Mouse (Mus musculus): ENCODE measurements around the gene Usp20. TPM values are rescaled to one million over a fixed set of nuclear protein-coding genes. Genes with fewer than 3 reads are reported as not detected.

Gene Usp20
- total and polyA plus RNA-seq, 2 experiments from 2014 or later = 30.4 to 43.0 TPM

- ATAC-seq (no peak), DNase-seq (ENCODE audit: low spot score) (no peak)
- no peak overlapping the region for H3K9ac ChIP-seq (replicated peaks; ENCODE audit: low read length)
- H3K27ac ChIP-seq = no peak overlapping the region
- H3K4me2 ChIP-seq (ENCODE audit: low read depth, low read length) = no peak overlapping the region
- TF ChIP-seq CTCF (IDR thresholded peaks at IDR 0.05; ENCODE audit: low read depth) = 0 out of 2 replicates have a peak, but pooled peaks have one; percentile 14
- no peaks in the 10 kb centered on the region for H3K27me3 ChIP-seq (ENCODE audit: insufficient read depth, low read length)
- no peak overlapping the region for H3K4me3 ChIP-seq (ENCODE audit: low read length)
- no peaks in the 10 kb centered on the region for H3K9me3 ChIP-seq (ENCODE audit: low read length)
- H3K36me3 ChIP-seq (ENCODE audit: insufficient read depth, low read length) = peaks cover 47% of the 10 kb centered on the region
- WGBS = 96% methylated on average over 3 of the region's 3 CpGs
- no peaks in the 10 kb centered on the region for H3K4me1 ChIP-seq (ENCODE audit: insufficient read depth, low read length)
Observed at GRCm38 (mm10) chr2:31056070-31056469, 74.0 kb downstream of the Usp20 start.

GRCm38 (mm10) chr2:31057549-31058177, 75.6 kb downstream of the Usp20 start:
- DNase-seq (ENCODE audit: low spot score) (peak; percentile 33), ATAC-seq (no peak)
- WGBS = 44% methylated on average over 6 of the region's 6 CpGs
- H3K9me3 ChIP-seq (ENCODE audit: low read length) = no peaks in the 10 kb centered on the region
- H3K4me2 ChIP-seq (ENCODE audit: low read depth, low read length) = no peak overlapping the region
- H3K4me3 ChIP-seq (ENCODE audit: low read length) = no peak overlapping the region
- no peaks in the 10 kb centered on the region for H3K27me3 ChIP-seq (ENCODE audit: insufficient read depth, low read length)
- no peak overlapping the region for H3K9ac ChIP-seq (replicated peaks; ENCODE audit: low read length)
- H3K27ac ChIP-seq = peak overlapping the region; percentile 22; the same call in 1 of the 2 replicates
- H3K4me1 ChIP-seq (ENCODE audit: insufficient read depth, low read length) = no peaks in the 10 kb centered on the region
- TF ChIP-seq CTCF (IDR thresholded peaks at IDR 0.05; ENCODE audit: low read depth) = no peak
- H3K36me3 ChIP-seq (ENCODE audit: insufficient read depth, low read length) = peaks cover 33% of the 10 kb centered on the region

GRCm38 (mm10) chr2:31058443-31058842, 76.4 kb downstream of the Usp20 start:
- ATAC-seq = no peak
- 91% methylated on average over 4 of the region's 4 CpGs for WGBS
- no peak for DNase-seq (ENCODE audit: low spot score)
- no peak overlapping the region for H3K4me3 ChIP-seq (ENCODE audit: low read length)
- no peak overlapping the region for H3K27ac ChIP-seq
- no peak overlapping the region for H3K9ac ChIP-seq (replicated peaks; ENCODE audit: low read length)
- no peaks in the 10 kb centered on the region for H3K4me1 ChIP-seq (ENCODE audit: insufficient read depth, low read length)
- no peaks in the 10 kb centered on the region for H3K9me3 ChIP-seq (ENCODE audit: low read length)
- no peaks in the 10 kb centered on the region for H3K27me3 ChIP-seq (ENCODE audit: insufficient read depth, low read length)
- no peak for TF ChIP-seq CTCF (IDR thresholded peaks at IDR 0.05; ENCODE audit: low read depth)
- no peak overlapping the region for H3K4me2 ChIP-seq (ENCODE audit: low read depth, low read length)
- H3K36me3 ChIP-seq (ENCODE audit: insufficient read depth, low read length) = peaks cover 26% of the 10 kb centered on the region

GRCm38 (mm10) chr2:31060271-31060670, 78.2 kb downstream of the Usp20 start:
- ATAC-seq (no peak), DNase-seq (ENCODE audit: low spot score) (no peak)
- Histone ChIP-seq H3K9ac (replicated peaks; ENCODE audit: low read length) (no peak overlapping the region), H3K4me1 (ENCODE audit: insufficient read depth, low read length) (no peaks in the 10 kb centered on the region), H3K27ac (no peak overlapping the region), H3K27me3 (ENCODE audit: insufficient read depth, low read length) (no peaks in the 10 kb centered on the region), H3K36me3 (ENCODE audit: insufficient read depth, low read length) (peaks cover 17% of the 10 kb centered on the region), H3K4me2 (ENCODE audit: low read depth, low read length) (no peak overlapping the region), H3K4me3 (ENCODE audit: low read length) (no peak overlapping the region), H3K9me3 (ENCODE audit: low read length) (no peaks in the 10 kb centered on the region)
- 91% methylated on average over 1 of the region's 1 CpGs for WGBS
- no peak for TF ChIP-seq CTCF (IDR thresholded peaks at IDR 0.05; ENCODE audit: low read depth)

GRCm38 (mm10) chr2:31060787-31061730, 79.0 kb downstream of the Usp20 start:
- ATAC-seq (no peak), DNase-seq (ENCODE audit: low spot score) (peak; percentile 19)
- Histone ChIP-seq H3K27me3 (ENCODE audit: insufficient read depth, low read length) (no peaks in the 10 kb centered on the region), H3K4me3 (ENCODE audit: low read length) (no peak overlapping the region), H3K27ac (no peak overlapping the region; the same call in 1 of the 2 replicates), H3K9ac (replicated peaks; ENCODE audit: low read length) (no peak overlapping the region), H3K4me2 (ENCODE audit: low read depth, low read length) (no peak overlapping the region), H3K36me3 (ENCODE audit: insufficient read depth, low read length) (peaks cover 12% of the 10 kb centered on the region), H3K9me3 (ENCODE audit: low read length) (no peaks in the 10 kb centered on the region), H3K4me1 (ENCODE audit: insufficient read depth, low read length) (no peaks in the 10 kb centered on the region)
- WGBS = 78% methylated on average over 28 of the region's 28 CpGs
- TF ChIP-seq CTCF (IDR thresholded peaks at IDR 0.05; ENCODE audit: low read depth) = no peak

GRCm38 (mm10) chr2:31061868-31062628, 80.0 kb downstream of the Usp20 start:
- peaks cover 4% of the 10 kb centered on the region; the same call in 1 of the 2 replicates for H3K4me1 ChIP-seq (ENCODE audit: insufficient read depth, low read length)
- no peak overlapping the region for H3K4me3 ChIP-seq (ENCODE audit: low read length)
- TF ChIP-seq CTCF (IDR thresholded peaks at IDR 0.05; ENCODE audit: low read depth) = no peak
- H3K36me3 ChIP-seq (ENCODE audit: insufficient read depth, low read length) = peaks cover 2% of the 10 kb centered on the region; the same call in 1 of the 2 replicates
- H3K9ac ChIP-seq (replicated peaks; ENCODE audit: low read length) = no peak overlapping the region
- ATAC-seq (no peak), DNase-seq (ENCODE audit: low spot score) (no peak)
- no peaks in the 10 kb centered on the region for H3K27me3 ChIP-seq (ENCODE audit: insufficient read depth, low read length)
- no peak overlapping the region for H3K27ac ChIP-seq
- 90% methylated on average over 10 of the region's 10 CpGs for WGBS
- no peaks in the 10 kb centered on the region for H3K9me3 ChIP-seq (ENCODE audit: low read length)
- H3K4me2 ChIP-seq (ENCODE audit: low read depth, low read length) = no peak overlapping the region
